Mouse (Mus musculus) lung, adult 2 months (tissue): Measurements from ENCODE around the gene Gm7247.

Experiments
- CTCF ChIP-seq: fragments of 200-500 bp; IDR thresholded peaks from 2 replicates; pipeline ENCODE4 v1.5.1; 2011; ENCODE audit warnings: mild to moderate bottlenecking, low read length, control low read depth; ENCODE audit not compliant: insufficient read depth
- POLR2A ChIP-seq: fragments of 200-500 bp; IDR thresholded peaks from 2 replicates; pipeline ENCODE4 v1.6.1; 2011; ENCODE audit warnings: low read depth, mild to moderate bottlenecking, control low read depth, low read length, borderline replicate concordance; ENCODE audit errors: extremely low read depth

DNA sequence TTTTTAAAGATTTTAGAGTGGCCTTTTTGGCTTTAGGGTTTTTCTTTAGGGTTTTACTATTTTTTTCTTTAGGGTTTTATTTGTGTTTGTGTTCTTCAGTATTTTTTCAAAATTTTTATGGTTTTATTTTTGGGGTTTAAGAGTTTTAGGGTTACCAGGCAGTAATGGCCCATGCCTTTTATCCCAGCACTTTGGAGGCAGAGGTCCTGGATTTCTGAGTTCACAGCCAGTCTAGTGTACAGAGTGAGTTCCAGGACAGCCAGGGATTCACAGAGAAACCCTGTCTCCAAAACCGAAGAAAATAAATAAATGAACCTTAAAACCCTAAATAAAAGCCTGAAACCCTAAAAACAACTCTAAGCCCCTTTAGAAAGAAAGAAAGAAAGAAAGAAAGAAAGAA, 124.6 kb downstream of the Gm7247 start:
- TF ChIP-seq CTCF (no peak), POLR2A (no peak)
